Mouse (Mus musculus): ENCODE data around the gene Sestd1.

Gene Sestd1

DNA sequence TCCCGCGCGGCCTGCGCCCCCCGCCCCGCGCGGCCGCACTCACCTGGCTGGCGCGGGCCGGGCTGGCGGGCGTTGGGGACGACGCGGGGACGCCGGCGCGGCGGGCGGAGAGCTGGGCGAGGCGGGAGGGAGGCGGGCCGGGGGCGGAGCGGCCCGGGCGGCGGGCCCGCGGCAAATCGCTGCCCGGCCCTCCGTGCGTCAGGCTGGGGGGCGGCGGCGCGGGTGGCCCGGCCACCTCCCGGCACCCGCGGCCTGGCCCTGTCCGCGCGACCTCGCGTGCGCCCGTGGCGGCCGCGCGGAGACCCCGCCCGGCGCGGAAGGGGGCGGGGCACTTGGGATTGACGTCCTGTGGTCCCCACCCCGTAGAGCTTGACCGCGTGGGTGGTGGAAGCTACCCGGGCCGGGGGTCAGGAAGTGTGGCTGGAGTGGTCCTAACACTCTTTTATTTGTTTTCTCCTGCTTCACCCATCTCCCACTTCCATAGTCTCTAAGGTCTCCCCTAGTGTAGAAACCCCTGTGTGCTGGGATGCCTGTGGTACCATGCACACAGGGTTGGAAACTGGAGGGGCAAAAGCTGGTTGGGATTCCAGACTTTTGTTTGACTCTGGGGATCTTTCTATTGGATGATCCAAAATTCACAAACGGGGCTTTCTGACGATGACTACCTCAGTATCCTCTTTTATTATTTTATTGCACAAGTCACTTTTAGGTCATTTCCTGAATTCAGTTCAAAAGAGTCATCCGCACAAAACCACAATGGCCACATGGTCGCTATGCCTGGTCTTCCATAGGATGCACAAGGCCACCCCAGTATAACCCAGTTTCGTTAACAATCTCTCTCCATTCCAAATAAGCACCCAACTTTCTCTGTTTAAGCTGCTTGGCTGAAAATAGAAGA, at the start of gene Sestd1:
Sestd1 (minus strand) TSS at position 81 of the 898 bp plus-strand sequence.
- peak; percentile 34 to 39 for DNase-seq (ENCODE audit: low spot score in 2 of 2)

DNA sequence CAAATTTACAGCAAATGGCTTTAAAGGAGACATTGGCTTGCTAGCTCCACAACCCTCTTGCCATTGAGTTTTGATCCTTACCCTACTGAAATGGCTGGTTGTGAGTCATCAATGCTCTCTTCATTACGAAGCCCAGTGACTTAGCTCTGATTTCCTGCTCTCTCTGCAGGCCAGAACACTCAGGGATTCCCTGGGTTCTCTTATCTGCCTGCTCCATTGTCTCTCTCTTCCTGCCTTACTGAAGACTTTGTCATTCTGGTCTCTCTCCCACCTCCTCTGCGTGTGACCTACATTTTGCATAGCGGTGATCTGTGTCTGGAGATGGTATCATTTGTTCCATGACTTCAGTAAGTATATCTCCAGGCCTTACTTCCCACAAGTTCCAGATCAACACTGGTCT, 46.9 kb upstream of the Sestd1 start:
- DNase-seq (ENCODE audit: low spot score in 2 of 2): no peak

DNA sequence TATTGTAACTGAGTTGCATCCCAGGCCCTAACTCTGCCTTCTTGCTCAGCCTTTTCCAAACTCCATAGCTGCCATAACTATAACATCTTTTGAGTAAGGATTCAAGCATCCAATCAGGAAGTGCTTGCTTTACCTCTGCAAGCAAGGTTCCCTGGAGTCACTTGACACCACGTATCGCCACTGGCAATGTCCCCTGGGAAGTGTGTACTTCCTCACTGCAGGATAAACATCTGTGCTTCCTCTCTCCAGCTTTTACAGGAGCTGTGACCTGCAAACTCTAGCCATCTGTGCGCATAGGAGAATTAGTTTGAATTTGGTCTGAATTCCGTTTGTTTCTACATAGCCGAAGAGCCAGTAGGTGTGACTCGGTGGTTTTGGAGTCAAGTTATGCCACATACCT, 43.3 kb upstream of the Sestd1 start:
- no peak for DNase-seq (ENCODE audit: low spot score in 2 of 2)

DNA sequence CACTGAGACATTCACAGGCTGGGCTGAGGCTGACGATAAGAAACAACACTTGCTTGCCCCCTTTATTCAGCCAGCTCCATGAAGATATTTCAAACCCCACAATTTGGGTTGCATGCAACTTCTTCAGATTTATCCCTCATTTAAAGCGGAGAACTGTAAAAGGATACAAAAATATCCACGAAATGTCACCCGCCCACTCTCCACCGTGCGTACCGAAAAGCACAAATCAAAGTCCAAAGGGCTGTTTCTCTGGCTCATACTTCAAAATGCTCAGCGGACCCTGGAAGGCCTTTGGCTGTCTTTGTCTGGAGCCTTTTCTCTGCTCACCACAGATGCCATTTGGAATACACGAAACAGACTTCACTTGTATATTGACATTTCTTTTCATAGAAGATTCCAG, 42.8 kb upstream of the Sestd1 start:
- peak in 1 of 2 experiments; percentile 59 for DNase-seq (ENCODE audit: low spot score in 2 of 2)

DNA sequence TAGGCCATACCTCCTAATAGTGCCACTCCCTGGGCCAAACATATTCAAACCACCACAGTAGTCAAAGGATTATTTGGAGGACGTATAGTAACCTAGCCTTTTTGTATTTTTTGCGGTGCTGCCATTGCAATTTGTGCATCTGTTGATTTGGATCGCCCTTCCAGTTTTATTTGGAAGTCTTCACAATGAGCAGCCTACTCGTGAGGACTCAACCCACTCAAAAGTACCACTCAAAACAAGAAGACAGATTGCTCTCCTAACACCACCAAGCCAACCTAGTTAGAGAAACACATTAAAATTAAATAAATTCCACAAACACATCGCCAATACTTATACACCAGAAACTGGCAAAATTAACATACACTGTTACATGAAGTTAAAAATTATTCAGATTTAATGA, 38.8 kb upstream of the Sestd1 start:
- peak in 1 of 2 experiments; percentile 16 for DNase-seq (ENCODE audit: low spot score in 2 of 2)

GRCm38 (mm10) chr2:77316961-77317360, 36.6 kb upstream of the Sestd1 start:
- no peak for DNase-seq (ENCODE audit: low spot score in 2 of 2)

GRCm38 (mm10) chr2:77313846-77314245, 33.5 kb upstream of the Sestd1 start:
- DNase-seq (ENCODE audit: low spot score in 2 of 2): no peak

DNA sequence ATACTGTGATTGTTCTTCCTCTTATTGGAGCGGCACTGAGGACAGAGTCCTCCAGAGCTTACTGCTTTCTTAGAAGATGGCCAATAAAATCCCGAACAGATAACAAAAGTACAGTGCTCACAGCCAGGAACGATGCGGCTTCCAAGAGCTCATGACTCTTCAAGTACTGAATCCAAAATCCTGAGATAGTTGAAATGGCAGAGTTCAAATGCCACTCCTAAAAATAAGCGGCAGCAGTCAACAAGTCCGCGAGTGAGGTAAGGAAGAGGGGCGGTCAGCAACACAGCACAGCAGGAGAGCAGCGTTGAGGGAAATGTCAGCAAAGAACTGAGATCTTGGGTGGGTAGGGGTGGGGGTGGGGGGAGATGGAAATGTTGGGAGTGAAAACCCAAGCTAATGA, 32.2 kb upstream of the Sestd1 start:
- DNase-seq (ENCODE audit: low spot score in 2 of 2): no peak

- DNase-seq (ENCODE audit: low spot score in 2 of 2): no peak
These were observed 28.9 kb upstream of the Sestd1 start for GRCm38 (mm10) chr2:77309313-77309712.

DNA sequence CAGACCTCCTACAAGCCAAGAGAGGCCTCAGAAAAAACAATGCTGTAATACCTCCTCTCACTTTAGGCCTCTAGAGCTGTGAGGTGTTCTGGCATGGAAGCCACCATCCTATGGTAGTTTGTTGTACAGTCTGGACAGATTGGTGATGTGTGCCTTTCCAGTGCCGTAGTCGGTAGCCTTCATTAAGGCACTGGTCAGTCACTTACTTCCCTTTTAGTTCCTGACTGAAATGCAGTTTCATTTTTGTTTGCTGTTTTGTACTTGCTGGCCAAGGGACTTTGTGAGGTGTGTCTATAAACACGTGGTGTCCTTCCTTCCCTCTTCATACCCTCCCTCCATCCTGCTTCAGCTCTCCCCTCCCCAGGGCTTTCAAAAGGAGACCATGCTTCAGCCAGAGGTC, 24.1 kb upstream of the Sestd1 start:
- no peak for DNase-seq (ENCODE audit: low spot score in 2 of 2)

- no peak for DNase-seq (ENCODE audit: low spot score in 2 of 2)
These were observed 23.3 kb upstream of the Sestd1 start for GRCm38 (mm10) chr2:77303716-77304115.

GRCm38 (mm10) chr2:77302655-77303348, 22.4 kb upstream of the Sestd1 start:
- no peak for DNase-seq (ENCODE audit: low spot score in 2 of 2)

- DNase-seq (ENCODE audit: low spot score in 2 of 2): no peak
These were observed 21.4 kb upstream of the Sestd1 start for GRCm38 (mm10) chr2:77301687-77302389.

GRCm38 (mm10) chr2:77289701-77290100, 9.3 kb upstream of the Sestd1 start:
- DNase-seq (ENCODE audit: low spot score in 2 of 2): no peak

DNA sequence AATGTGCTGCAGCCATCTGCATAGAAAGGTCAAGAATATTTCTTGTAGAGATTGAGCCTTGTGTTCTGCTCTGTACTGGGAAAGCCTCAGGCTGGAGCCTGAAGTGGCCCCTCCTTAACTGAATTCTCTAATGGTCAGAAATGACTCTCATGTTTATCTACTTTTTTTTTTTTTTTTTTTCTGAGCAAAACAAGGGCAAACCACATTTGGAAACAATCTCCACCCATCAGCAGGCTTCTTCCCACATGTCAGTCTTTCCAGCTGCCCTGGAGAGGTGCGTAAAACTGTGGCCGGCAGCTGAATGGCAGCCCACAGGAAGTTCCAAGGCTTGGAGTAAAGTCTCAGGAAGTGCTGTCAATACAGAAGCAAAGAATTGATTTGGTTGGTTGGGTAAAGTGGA, 6.4 kb upstream of the Sestd1 start:
- DNase-seq (ENCODE audit: low spot score in 2 of 2): no peak

GRCm38 (mm10) chr2:77284281-77284899, 4.0 kb upstream of the Sestd1 start:
- DNase-seq (ENCODE audit: low spot score in 2 of 2): no peak

- DNase-seq (ENCODE audit: low spot score in 2 of 2): peak in 1 of 2 experiments; percentile 40
These were observed 406 bp downstream of the Sestd1 start for GRCm38 (mm10) chr2:77279861-77280511.

DNA sequence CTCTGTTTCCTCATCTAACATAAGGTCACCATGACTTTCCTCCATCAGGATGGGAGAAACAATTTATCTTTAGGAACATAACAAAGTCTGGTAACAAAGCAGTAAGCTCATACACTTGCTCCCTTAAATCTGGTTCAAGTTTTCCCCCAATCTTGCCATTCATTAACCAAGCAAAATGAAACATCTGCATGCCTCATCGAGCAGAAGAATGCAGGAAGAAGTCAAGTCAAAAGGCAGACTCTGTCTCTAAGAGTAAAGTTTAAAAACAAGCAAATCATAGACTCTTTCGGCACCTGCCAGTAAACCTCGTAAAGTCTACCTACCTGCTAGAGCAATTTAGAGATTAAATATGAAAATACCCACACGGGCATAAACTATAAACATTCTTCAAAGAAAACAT, 3.1 kb downstream of the Sestd1 start:
- DNase-seq (ENCODE audit: low spot score in 2 of 2): no peak

DNA sequence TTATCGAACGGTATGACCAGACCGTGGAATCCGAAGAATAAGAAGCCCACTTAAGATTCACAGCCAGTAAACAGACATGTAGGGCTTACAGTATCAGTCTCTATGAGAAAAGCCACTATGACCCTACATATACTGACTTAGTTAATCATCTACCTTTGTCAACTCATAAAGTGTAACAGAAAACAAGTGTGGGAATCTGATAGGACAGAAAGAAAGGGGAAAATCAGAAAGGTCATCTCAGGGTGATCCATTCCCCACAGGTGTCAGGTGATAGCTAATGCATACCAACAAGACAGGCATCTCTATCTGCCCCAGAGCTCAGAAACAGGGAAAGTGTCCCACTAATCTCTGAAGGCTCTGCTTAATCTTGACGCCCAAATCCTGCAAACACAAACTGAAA, 4.5 kb downstream of the Sestd1 start:
- no peak for DNase-seq (ENCODE audit: low spot score in 2 of 2)

DNA sequence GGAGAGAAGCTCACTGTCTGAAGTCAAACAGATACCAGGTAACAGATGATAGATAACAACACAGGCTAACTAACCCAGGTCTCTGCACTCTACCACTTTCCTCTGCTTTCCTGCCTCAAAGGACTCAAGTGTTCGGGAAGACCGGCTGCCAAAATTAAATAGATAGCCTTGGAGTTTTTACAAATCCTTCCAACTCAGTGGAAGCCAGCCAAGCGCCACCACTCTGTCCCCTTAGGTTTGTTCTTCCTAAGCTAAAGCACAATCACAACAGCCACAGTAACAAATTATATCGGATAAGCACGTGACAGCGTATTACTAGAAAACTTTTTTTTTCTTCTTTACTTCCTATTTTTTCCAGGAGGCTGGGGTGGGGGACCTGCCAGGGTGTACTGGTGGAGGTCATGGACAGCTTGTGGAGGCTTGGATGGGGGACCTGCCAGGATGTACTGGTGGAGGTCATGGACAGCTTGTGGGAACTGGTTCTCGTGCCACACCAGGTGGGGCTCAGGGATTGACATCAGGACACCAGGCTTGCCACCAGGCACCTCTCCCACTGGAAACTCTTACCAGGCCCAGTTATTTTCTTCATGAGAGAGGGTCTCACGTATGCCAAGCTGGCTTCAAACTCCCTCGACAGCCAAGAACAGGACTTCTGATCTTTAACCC, 5.3 kb downstream of the Sestd1 start:
- no peak for DNase-seq (ENCODE audit: low spot score in 2 of 2)

- DNase-seq (ENCODE audit: low spot score in 2 of 2): peak in 1 of 2 experiments; percentile 41
These were observed 7.4 kb downstream of the Sestd1 start for GRCm38 (mm10) chr2:77272953-77273352.
